Mouse (Mus musculus) heart, embryonic 12.5 days (tissue): ENCODE results near the gene Bnip2. TPM values are rescaled to one million over a fixed set of nuclear protein-coding genes. Genes with fewer than 3 reads are reported as not detected.
"Not testable (repeated sequence)": the region's sequence is repeated elsewhere in the genome, so short reads cannot be mapped to it uniquely, and the experiment has no call there.

ENCODE experiments used
- ATAC-seq: fragments of 200-750 bp; cut with Nextera tagmentation; 2 replicates; pipeline ENCODE4 v1.8.0; 2017; ENCODE audit warnings: moderate TSS enrichment, moderate library complexity; ENCODE audit not compliant: insufficient number of reproducible peaks, low FRiP score
- H3K27ac ChIP-seq: fragments of 300-500 bp; sonication (generic); 2 replicates; pipeline ENCODE4 v1.5.1; 2016; ENCODE audit warnings: mild to moderate bottlenecking, moderate library complexity; ENCODE audit not compliant: poor library complexity, severe bottlenecking
- H3K27me3 ChIP-seq: fragments of 300-500 bp; sonication (generic); replicated peaks from 2 replicates; pipeline ENCODE4 v1.6.1; 2016; ENCODE audit warnings: mild to moderate bottlenecking, moderate library complexity
- H3K36me3 ChIP-seq: fragments of 300-500 bp; sonication (generic); 2 replicates; pipeline ENCODE4 v1.6.1; 2016; ENCODE audit warnings: mild to moderate bottlenecking, moderate library complexity
- H3K4me1 ChIP-seq: fragments of 300-500 bp; sonication (generic); replicated peaks from 2 replicates; pipeline ENCODE4 v1.6.1; 2016; ENCODE audit warnings: mild to moderate bottlenecking
- H3K4me2 ChIP-seq: fragments of 300-500 bp; sonication (generic); 2 replicates; pipeline ENCODE4 v1.6.1; 2016; ENCODE audit warnings: mild to moderate bottlenecking, moderate library complexity
- H3K4me3 ChIP-seq: fragments of 300-500 bp; sonication (generic); 2 replicates; pipeline ENCODE4 v1.5.1; 2016; ENCODE audit warnings: mild to moderate bottlenecking
- H3K9ac ChIP-seq: fragments of 300-500 bp; sonication (generic); 2 replicates; pipeline ENCODE4 v1.6.1; 2016; ENCODE audit warnings: mild to moderate bottlenecking, moderate library complexity
- H3K9me3 ChIP-seq: fragments of 300-500 bp; sonication (generic); replicated peaks from 2 replicates; pipeline ENCODE4 v1.6.1; 2016; ENCODE audit warnings: mild to moderate bottlenecking, moderate library complexity
- WGBS: fragments of 180-500 bp; shearing (Covaris S2); methylation state at CpG from one replicate; pipeline ENCODE4 v1.1.7; 2016; 5-methylcytosine and 5-hydroxymethylcytosine counted together
- polyA plus RNA-seq: library from polyadenylated mRNA; unstranded; fragments of >200 nt; fragmentation: Nextera tagmentation; extraction: Ambion mirVana; gene quantifications from 2 replicates; pipeline ENCODE4 v1.2.1, GENCODE M21; 2016

The Bnip2 gene
- polyA plus RNA-seq, 1 experiment from 2014 or later = 119 TPM

DNA sequence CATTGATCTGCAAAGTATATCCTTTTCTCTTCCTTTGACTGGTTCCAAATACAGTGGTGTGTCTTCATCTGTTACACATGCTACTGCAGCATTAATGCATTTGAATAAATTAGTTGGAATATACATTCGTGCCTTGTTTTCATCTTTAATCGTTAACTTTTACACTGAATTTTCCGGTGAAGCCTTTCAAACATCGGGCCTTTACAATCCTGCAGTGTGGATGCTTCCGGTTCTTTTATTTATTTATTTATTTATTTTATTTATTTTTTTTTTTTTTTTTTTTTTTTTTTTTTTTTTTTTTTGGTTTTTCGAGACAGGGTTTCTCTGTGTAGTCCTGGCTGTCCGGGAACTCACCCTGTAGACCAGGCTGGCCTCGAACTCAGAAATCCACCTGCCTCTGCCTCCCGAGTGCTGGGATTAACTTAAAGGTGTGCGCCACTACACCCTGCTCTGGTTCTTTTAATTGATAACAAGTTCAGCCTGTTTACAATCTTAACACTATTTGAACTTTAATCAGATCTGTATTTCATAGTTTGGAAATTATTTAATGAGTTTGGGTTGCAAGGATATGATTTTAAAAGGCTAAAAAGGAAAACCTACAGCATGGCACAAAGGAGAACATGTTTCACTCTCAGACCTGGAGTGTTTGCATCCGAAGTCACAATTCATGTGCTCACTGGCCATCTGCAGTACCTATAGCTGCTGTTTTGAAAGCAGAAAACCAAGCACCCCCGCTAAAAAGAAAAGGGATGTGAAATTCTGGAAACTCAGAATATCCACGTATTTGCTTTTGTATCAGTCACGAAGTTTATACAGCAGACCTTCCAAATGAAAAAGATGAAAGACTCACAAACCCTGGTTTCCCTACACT, 22.5 kb downstream of the Bnip2 start:
- Histone ChIP-seq H3K4me1 (peaks cover 17% of the 10 kb centered on the region), H3K27ac (peak overlapping the region; percentile 70), H3K36me3 (peaks cover 31% of the 10 kb centered on the region), H3K9me3 (no peaks in the 10 kb centered on the region), H3K4me3 (peak overlapping the region; percentile 91), H3K9ac (peak overlapping the region; percentile 93), H3K27me3 (no peaks in the 10 kb centered on the region), H3K4me2 (peak overlapping the region; percentile 68)
- WGBS = 60% methylated on average over 14 of the region's 14 CpGs
- ATAC-seq = no peak

GRCm38 (mm10) chr9:70012408-70012901, 23.2 kb downstream of the Bnip2 start, which contains the start of gene Gtf2a2:
Gene Gtf2a2 (plus strand): TSS chr9:70012550.
- Histone ChIP-seq H3K36me3 (peaks cover 30% of the 10 kb centered on the region), H3K9me3 (no peaks in the 10 kb centered on the region), H3K9ac (peak within 1 kb of the TSS; percentile 93), H3K27ac (peak within 1 kb of the TSS; percentile 90), H3K4me1 (peaks cover 17% of the 10 kb centered on the region), H3K4me3 (peak within 1 kb of the TSS; percentile 91), H3K27me3 (no peaks in the 10 kb centered on the region), H3K4me2 (peak within 1 kb of the TSS; percentile 80)
- ATAC-seq = peak; percentile 97
- whole genome bisulfite sequencing = 1% methylated on average over 57 of the region's 57 CpGs

GRCm38 (mm10) chr9:70015632-70016031, 26.4 kb downstream of the Bnip2 start:
- H3K4me1 ChIP-seq = peaks cover 17% of the 10 kb centered on the region
- no peak overlapping the region for H3K4me3 ChIP-seq
- 88% methylated on average over 2 of the region's 2 CpGs for WGBS
- no peak for ATAC-seq
- H3K9ac ChIP-seq = no peak overlapping the region
- H3K27ac ChIP-seq = 0 out of 2 replicates have a peak overlapping the region, but pooled peaks have one; percentile 21
- peaks cover 15% of the 10 kb centered on the region for H3K36me3 ChIP-seq
- no peaks in the 10 kb centered on the region for H3K27me3 ChIP-seq
- H3K9me3 ChIP-seq = no peaks in the 10 kb centered on the region
- H3K4me2 ChIP-seq = no peak overlapping the region

DNA sequence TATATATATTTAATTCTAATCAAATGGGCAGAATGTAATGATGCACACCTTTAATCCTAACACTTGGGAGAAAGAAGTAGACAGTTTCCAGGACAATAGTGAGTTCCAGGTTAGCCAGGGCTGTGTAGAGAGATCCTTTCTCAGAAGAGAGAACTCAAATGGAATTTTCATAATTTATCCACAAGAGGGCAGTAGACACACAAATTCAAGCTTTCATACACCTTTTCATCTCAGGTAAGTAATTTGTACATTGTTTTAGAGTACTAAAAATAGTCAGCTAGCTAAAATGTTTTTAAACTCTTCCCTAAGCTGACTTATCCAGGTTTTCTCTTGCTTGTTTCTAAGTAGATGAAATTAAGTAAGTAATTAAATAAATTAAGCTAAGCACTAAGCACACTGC, 29.6 kb downstream of the Bnip2 start:
- H3K4me2 ChIP-seq = no peak overlapping the region
- ATAC-seq = no peak
- H3K4me1 ChIP-seq = peaks cover 25% of the 10 kb centered on the region
- no peaks in the 10 kb centered on the region for H3K9me3 ChIP-seq
- no peak overlapping the region for H3K9ac ChIP-seq
- H3K27ac ChIP-seq = no peak overlapping the region
- no peak overlapping the region for H3K4me3 ChIP-seq
- peaks cover 17% of the 10 kb centered on the region for H3K36me3 ChIP-seq
- H3K27me3 ChIP-seq = no peaks in the 10 kb centered on the region

GRCm38 (mm10) chr9:70021610-70022009, 32.3 kb downstream of the Bnip2 start:
- Histone ChIP-seq H3K36me3 (peaks cover 17% of the 10 kb centered on the region), H3K9me3 (no peaks in the 10 kb centered on the region), H3K4me1 (peaks cover 22% of the 10 kb centered on the region), H3K9ac (0 out of 2 replicates have a peak overlapping the region, but pooled peaks have one; percentile 13), H3K27me3 (no peaks in the 10 kb centered on the region), H3K27ac (peak overlapping the region; percentile 64; the same call in 1 of the 2 replicates), H3K4me2 (no peak overlapping the region), H3K4me3 (no peak overlapping the region)
- WGBS = 51% methylated on average over 1 of the region's 1 CpGs
- ATAC-seq = no peak

- Histone ChIP-seq H3K36me3 (peaks cover 16% of the 10 kb centered on the region), H3K4me1 (peaks cover 22% of the 10 kb centered on the region), H3K4me2 (no peak overlapping the region), H3K9me3 (no peaks in the 10 kb centered on the region), H3K4me3 (no peak overlapping the region), H3K27ac (no peak overlapping the region), H3K9ac (no peak overlapping the region), H3K27me3 (no peaks in the 10 kb centered on the region)
- ATAC-seq = peak; percentile 82
- 47% methylated on average over 4 of the region's 4 CpGs for WGBS
Observed at GRCm38 (mm10) chr9:70022083-70022482, 32.8 kb downstream of the Bnip2 start.

- Histone ChIP-seq H3K4me1 (peaks cover 22% of the 10 kb centered on the region), H3K36me3 (peaks cover 12% of the 10 kb centered on the region)
- not testable (repeated sequence) for ATAC-seq, H3K9me3 ChIP-seq, H3K27me3 ChIP-seq, H3K9ac ChIP-seq, H3K4me2 ChIP-seq, H3K27ac ChIP-seq, H3K4me3 ChIP-seq
- 80% methylated on average over 1 of the region's 1 CpGs for WGBS
Observed at GRCm38 (mm10) chr9:70023615-70024014, 34.3 kb downstream of the Bnip2 start.

- H3K27me3 ChIP-seq = no peaks in the 10 kb centered on the region
- H3K27ac ChIP-seq = no peak overlapping the region
Observed at GRCm38 (mm10) chr9:70024648-70025047, 35.4 kb downstream of the Bnip2 start.

GRCm38 (mm10) chr9:70025365-70026012, 36.2 kb downstream of the Bnip2 start:
- Histone ChIP-seq H3K9me3 (no peaks in the 10 kb centered on the region), H3K36me3 (peaks cover 3% of the 10 kb centered on the region), H3K27ac (no peak overlapping the region), H3K4me2 (no peak overlapping the region), H3K4me3 (no peak overlapping the region), H3K4me1 (peaks cover 22% of the 10 kb centered on the region), H3K27me3 (no peaks in the 10 kb centered on the region), H3K9ac (no peak overlapping the region)
- WGBS = 89% methylated on average over 2 of the region's 2 CpGs
- ATAC-seq = no peak

More at GRCm38 (mm10) chr9:70024648-70025047, 35.4 kb downstream of the Bnip2 start:
- Histone ChIP-seq H3K4me1 (peaks cover 22% of the 10 kb centered on the region), H3K9ac (no peak overlapping the region), H3K4me2 (no peak overlapping the region), H3K36me3 (peaks cover 8% of the 10 kb centered on the region), H3K4me3 (no peak overlapping the region), H3K9me3 (no peaks in the 10 kb centered on the region)
- no peak for ATAC-seq

GRCm38 (mm10) chr9:70032167-70032566, 42.9 kb downstream of the Bnip2 start:
- WGBS = 81% methylated on average over 1 of the region's 1 CpGs
- Histone ChIP-seq H3K36me3 (no peaks in the 10 kb centered on the region), H3K4me1 (0 out of 2 replicates have a peak, but pooled peaks cover 5% of the 10 kb centered on the region), H3K27ac (no peak overlapping the region), H3K27me3 (0 out of 2 replicates have a peak, but pooled peaks cover 3% of the 10 kb centered on the region), H3K4me2 (no peak overlapping the region), H3K9me3 (no peaks in the 10 kb centered on the region), H3K4me3 (no peak overlapping the region), H3K9ac (no peak overlapping the region)
- no peak for ATAC-seq

GRCm38 (mm10) chr9:70033056-70033455, 43.8 kb downstream of the Bnip2 start:
- Histone ChIP-seq H3K27ac (no peak overlapping the region), H3K36me3 (no peaks in the 10 kb centered on the region), H3K9ac (no peak overlapping the region), H3K4me2 (no peak overlapping the region), H3K4me1 (0 out of 2 replicates have a peak, but pooled peaks cover 5% of the 10 kb centered on the region), H3K4me3 (no peak overlapping the region), H3K27me3 (0 out of 2 replicates have a peak, but pooled peaks cover 3% of the 10 kb centered on the region), H3K9me3 (no peaks in the 10 kb centered on the region)
- no peak for ATAC-seq
- WGBS = 77% methylated on average over 9 of the region's 9 CpGs
